Mouse (Mus musculus): Measurements from ENCODE around the gene Kiss1r. TPM values are rescaled to one million over a fixed set of nuclear protein-coding genes. Genes with fewer than 3 reads are reported as not detected.
"Not testable (repeated sequence)": the region's sequence is repeated elsewhere in the genome, so short reads cannot be mapped to it uniquely, and the experiment has no call there.

Gene Kiss1r
- polyA plus RNA-seq, 1 experiment, result 5.9 TPM

- 85% methylated on average over 9 of the region's 9 CpGs for WGBS
- Histone ChIP-seq H3K27me3 (ENCODE audit: control insufficient read depth, insufficient read depth, low read length) (no peaks in the 10 kb centered on the region), H3K36me3 (ENCODE audit: control insufficient read depth, insufficient read depth, low read length) (peaks cover 3% of the 10 kb centered on the region; the same call in 1 of the 2 replicates), H3K4me3 (ENCODE audit: low read depth, low read length) (no peak overlapping the region), H3K27ac (ENCODE audit: insufficient read depth, low read depth, low read length) (no peak overlapping the region), H3K4me1 (ENCODE audit: control insufficient read depth, insufficient read depth, insufficient read length, low read length) (peaks cover 2% of the 10 kb centered on the region)
- TF ChIP-seq POLR2A (IDR thresholded peaks at IDR 0.05; ENCODE audit: low read depth, low read length) (no peak), CTCF (IDR thresholded peaks at IDR 0.05; ENCODE audit: extremely low read depth, insufficient read length, insufficient replicate concordance, low read depth, low read length) (no peak)
Measured at GRCm38 (mm10) chr10:79955691-79956090, 38.9 kb downstream of the Kiss1r start.

GRCm38 (mm10) chr10:79956643-79957154, 39.9 kb downstream of the Kiss1r start:
- 65% methylated on average over 4 of the region's 4 CpGs for WGBS
- TF ChIP-seq CTCF (IDR thresholded peaks at IDR 0.05; ENCODE audit: extremely low read depth, insufficient read length, insufficient replicate concordance, low read depth, low read length), result no peak
- TF ChIP-seq POLR2A (IDR thresholded peaks at IDR 0.05; ENCODE audit: low read depth, low read length), result no peak
- Histone ChIP-seq H3K4me1 (ENCODE audit: control insufficient read depth, insufficient read depth, insufficient read length, low read length) (peaks cover 2% of the 10 kb centered on the region), H3K4me3 (ENCODE audit: low read depth, low read length) (no peak overlapping the region), H3K27ac (ENCODE audit: insufficient read depth, low read depth, low read length) (no peak overlapping the region), H3K27me3 (ENCODE audit: control insufficient read depth, insufficient read depth, low read length) (no peaks in the 10 kb centered on the region), H3K36me3 (ENCODE audit: control insufficient read depth, insufficient read depth, low read length) (peaks cover 3% of the 10 kb centered on the region)

GRCm38 (mm10) chr10:79958140-79958816, 41.5 kb downstream of the Kiss1r start:
- Histone ChIP-seq H3K27ac (ENCODE audit: insufficient read depth, low read depth, low read length) (no peak overlapping the region), H3K27me3 (ENCODE audit: control insufficient read depth, insufficient read depth, low read length) (no peaks in the 10 kb centered on the region), H3K36me3 (ENCODE audit: control insufficient read depth, insufficient read depth, low read length) (peaks cover 5% of the 10 kb centered on the region), H3K4me3 (ENCODE audit: low read depth, low read length) (peak overlapping the region; percentile 38), H3K4me1 (ENCODE audit: control insufficient read depth, insufficient read depth, insufficient read length, low read length) (peaks cover 2% of the 10 kb centered on the region)
- TF ChIP-seq CTCF (IDR thresholded peaks at IDR 0.05; ENCODE audit: extremely low read depth, insufficient read length, insufficient replicate concordance, low read depth, low read length) (peak; percentile 93), POLR2A (IDR thresholded peaks at IDR 0.05; ENCODE audit: low read depth, low read length) (no peak)
- 6% methylated on average over 21 of the region's 21 CpGs for WGBS

GRCm38 (mm10) chr10:79959412-79959811, 42.6 kb downstream of the Kiss1r start:
- not testable (repeated sequence) for H3K4me3 ChIP-seq (ENCODE audit: low read depth, low read length); H3K27me3 ChIP-seq (ENCODE audit: control insufficient read depth, insufficient read depth, low read length); H3K4me1 ChIP-seq (ENCODE audit: control insufficient read depth, insufficient read depth, insufficient read length, low read length); H3K27ac ChIP-seq (ENCODE audit: insufficient read depth, low read depth, low read length)
- H3K36me3 ChIP-seq (ENCODE audit: control insufficient read depth, insufficient read depth, low read length), result peaks cover 10% of the 10 kb centered on the region
- 15% methylated on average over 10 of the region's 10 CpGs for WGBS

- Histone ChIP-seq H3K4me3 (ENCODE audit: low read depth, low read length) (peak within 1 kb of the TSS; percentile 86), H3K4me1 (ENCODE audit: control insufficient read depth, insufficient read depth, insufficient read length, low read length) (peaks cover 2% of the 10 kb centered on the region), H3K27me3 (ENCODE audit: control insufficient read depth, insufficient read depth, low read length) (no peaks in the 10 kb centered on the region), H3K27ac (ENCODE audit: insufficient read depth, low read depth, low read length) (no peak within 1 kb of the TSS), H3K36me3 (ENCODE audit: control insufficient read depth, insufficient read depth, low read length) (peaks cover 12% of the 10 kb centered on the region)
- under 1% methylated on average over 61 of the region's 61 CpGs for whole genome bisulfite sequencing
- TF ChIP-seq POLR2A (IDR thresholded peaks at IDR 0.05; ENCODE audit: low read depth, low read length), result peak; percentile 27; the same call in 1 of the 2 replicates
- peak; percentile 95 for TF ChIP-seq CTCF (IDR thresholded peaks at IDR 0.05; ENCODE audit: extremely low read depth, insufficient read length, insufficient replicate concordance, low read depth, low read length)
Measured at GRCm38 (mm10) chr10:79959847-79960601, 43.3 kb downstream of the Kiss1r start, which contains the start of gene Wdr18. TSS of gene Wdr18 (plus strand) at chr10:79960152.

DNA sequence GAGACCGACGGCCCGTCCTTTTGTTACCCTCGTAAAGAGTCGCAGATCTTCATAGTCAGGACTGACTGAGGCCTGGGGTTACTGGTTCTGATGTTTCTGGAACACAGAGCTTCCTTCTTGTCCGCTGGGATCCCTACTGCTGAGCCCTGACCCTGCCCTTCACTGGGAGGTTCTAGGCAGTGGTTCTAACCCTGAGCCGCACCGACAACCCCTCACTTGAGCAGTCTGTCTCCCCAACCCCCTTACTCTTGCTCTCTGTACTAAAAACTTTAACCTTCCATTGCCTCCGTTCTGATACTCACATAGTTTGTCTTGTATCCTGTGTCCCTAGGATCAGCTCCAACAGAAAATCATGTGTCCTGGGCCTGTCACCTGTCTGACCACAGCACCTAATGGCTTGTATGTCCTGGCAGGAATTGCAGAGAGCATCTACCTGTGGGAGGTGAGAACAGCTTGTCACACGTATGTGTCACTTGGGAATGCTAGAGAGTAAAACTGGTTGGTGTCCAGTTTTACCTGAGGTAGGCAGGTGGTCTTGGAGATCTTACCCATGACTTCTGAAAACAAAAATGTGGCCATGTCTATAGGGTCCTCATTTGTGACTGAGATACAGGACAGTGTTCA, 44.0 kb downstream of the Kiss1r start:
- H3K4me1 ChIP-seq (ENCODE audit: control insufficient read depth, insufficient read depth, insufficient read length, low read length), result peaks cover 2% of the 10 kb centered on the region
- H3K27me3 ChIP-seq (ENCODE audit: control insufficient read depth, insufficient read depth, low read length), result no peaks in the 10 kb centered on the region
- peaks cover 19% of the 10 kb centered on the region for H3K36me3 ChIP-seq (ENCODE audit: control insufficient read depth, insufficient read depth, low read length)
- peak overlapping the region; percentile 86 for H3K4me3 ChIP-seq (ENCODE audit: low read depth, low read length)
- H3K27ac ChIP-seq (ENCODE audit: insufficient read depth, low read depth, low read length), result no peak overlapping the region
- TF ChIP-seq CTCF (IDR thresholded peaks at IDR 0.05; ENCODE audit: extremely low read depth, insufficient read length, insufficient replicate concordance, low read depth, low read length) (no peak), POLR2A (IDR thresholded peaks at IDR 0.05; ENCODE audit: low read depth, low read length) (no peak)
- 9% methylated on average over 10 of the region's 10 CpGs for WGBS

- no peak overlapping the region for H3K4me3 ChIP-seq (ENCODE audit: low read depth, low read length)
- peaks cover 36% of the 10 kb centered on the region for H3K36me3 ChIP-seq (ENCODE audit: control insufficient read depth, insufficient read depth, low read length)
- H3K27me3 ChIP-seq (ENCODE audit: control insufficient read depth, insufficient read depth, low read length), result no peaks in the 10 kb centered on the region; the same call in 1 of the 2 replicates
- H3K4me1 ChIP-seq (ENCODE audit: control insufficient read depth, insufficient read depth, insufficient read length, low read length), result peaks cover 3% of the 10 kb centered on the region; the same call in 1 of the 2 replicates
- 96% methylated on average over 7 of the region's 7 CpGs for WGBS
- H3K27ac ChIP-seq (ENCODE audit: insufficient read depth, low read depth, low read length), result no peak overlapping the region
- no peak for TF ChIP-seq CTCF (IDR thresholded peaks at IDR 0.05; ENCODE audit: extremely low read depth, insufficient read length, insufficient replicate concordance, low read depth, low read length)
- no peak for TF ChIP-seq POLR2A (IDR thresholded peaks at IDR 0.05; ENCODE audit: low read depth, low read length)
Measured at GRCm38 (mm10) chr10:79964727-79965126, 48.0 kb downstream of the Kiss1r start.
